Mouse (Mus musculus): ENCODE measurements around the gene Proser3.

Proser3 gene

GRCm38 (mm10) chr7:30581547-30581946 is 29.4 kb upstream of the Proser3 start:
- no peak for ATAC-seq (ENCODE audit: insufficient number of reproducible peaks, low FRiP score, low TSS enrichment)

GRCm38 (mm10) chr7:30579950-30580349 is 27.9 kb upstream of the Proser3 start:
- ATAC-seq (ENCODE audit: insufficient number of reproducible peaks, low FRiP score, low TSS enrichment), result no peak

GRCm38 (mm10) chr7:30572969-30573368 is 20.9 kb upstream of the Proser3 start:
- ATAC-seq (ENCODE audit: insufficient number of reproducible peaks, low FRiP score, low TSS enrichment), result no peak

- ATAC-seq (ENCODE audit: insufficient number of reproducible peaks, low FRiP score, low TSS enrichment), result no peak
Measured at GRCm38 (mm10) chr7:30572389-30572788, 20.3 kb upstream of the Proser3 start.

GRCm38 (mm10) chr7:30567555-30567954 is 15.5 kb upstream of the Proser3 start:
- no peak for ATAC-seq (ENCODE audit: insufficient number of reproducible peaks, low FRiP score, low TSS enrichment)

- ATAC-seq (ENCODE audit: insufficient number of reproducible peaks, low FRiP score, low TSS enrichment), result no peak
Measured at GRCm38 (mm10) chr7:30566033-30566432, 13.9 kb upstream of the Proser3 start.

GRCm38 (mm10) chr7:30564970-30565571 is 13.0 kb upstream of the Proser3 start, which contains the start of gene Igflr1:
Igflr1 (plus strand) TSS chr7:30565427.
- no peak for ATAC-seq (ENCODE audit: insufficient number of reproducible peaks, low FRiP score, low TSS enrichment)

- ATAC-seq (ENCODE audit: insufficient number of reproducible peaks, low FRiP score, low TSS enrichment), result no peak
Measured at GRCm38 (mm10) chr7:30563906-30564280, 11.8 kb upstream of the Proser3 start.

GRCm38 (mm10) chr7:30563117-30563905 is 11.2 kb upstream of the Proser3 start, which contains the start of the genes U2af1l4, Gm49396 and Psenen:
U2af1l4 (plus strand) TSS chr7:30563301.
Gm49396 (plus strand) TSS chr7:30563344.
Psenen (minus strand) TSS chr7:30563627.
- ATAC-seq (ENCODE audit: insufficient number of reproducible peaks, low FRiP score, low TSS enrichment), result peak; percentile 67

GRCm38 (mm10) chr7:30562526-30563116 is 10.5 kb upstream of the Proser3 start:
- no peak for ATAC-seq (ENCODE audit: insufficient number of reproducible peaks, low FRiP score, low TSS enrichment)

- no peak for ATAC-seq (ENCODE audit: insufficient number of reproducible peaks, low FRiP score, low TSS enrichment)
Measured at GRCm38 (mm10) chr7:30560296-30560695, 8.2 kb upstream of the Proser3 start.

- peak; percentile 79 for ATAC-seq (ENCODE audit: insufficient number of reproducible peaks, low FRiP score, low TSS enrichment)
Measured at GRCm38 (mm10) chr7:30559443-30559954, 7.4 kb upstream of the Proser3 start, which contains the start of gene Lin37. Lin37 (minus strand) TSS chr7:30559838.

- ATAC-seq (ENCODE audit: insufficient number of reproducible peaks, low FRiP score, low TSS enrichment), result no peak
Measured at GRCm38 (mm10) chr7:30558656-30559442, 6.8 kb upstream of the Proser3 start.

- no peak for ATAC-seq (ENCODE audit: insufficient number of reproducible peaks, low FRiP score, low TSS enrichment)
Measured at GRCm38 (mm10) chr7:30557901-30558514, 5.9 kb upstream of the Proser3 start.

- ATAC-seq (ENCODE audit: insufficient number of reproducible peaks, low FRiP score, low TSS enrichment), result no peak
Measured at GRCm38 (mm10) chr7:30556894-30557536, 4.9 kb upstream of the Proser3 start.

- ATAC-seq (ENCODE audit: insufficient number of reproducible peaks, low FRiP score, low TSS enrichment), result no peak
Measured at GRCm38 (mm10) chr7:30553810-30554584, 1.9 kb upstream of the Proser3 start.

GRCm38 (mm10) chr7:30553021-30553589 is 1.0 kb upstream of the Proser3 start:
- ATAC-seq (ENCODE audit: insufficient number of reproducible peaks, low FRiP score, low TSS enrichment), result no peak

GRCm38 (mm10) chr7:30551445-30552101 is 526 bp downstream of the Proser3 start:
- ATAC-seq (ENCODE audit: insufficient number of reproducible peaks, low FRiP score, low TSS enrichment), result 0 out of 2 replicates have a peak, but pooled peaks have one; percentile 26
